Mouse (Mus musculus) forebrain, embryonic 16.5 days (tissue): ENCODE measurements around the gene Stim2. TPM values are rescaled to one million over a fixed set of nuclear protein-coding genes. Genes with fewer than 3 reads are reported as not detected.

Experiments used
- ATAC-seq: fragments of 200-750 bp; cut with Nextera tagmentation; 2 replicates; pipeline ENCODE4 v1.8.0; 2017; ENCODE audit warnings: mild to moderate bottlenecking, moderate library complexity
- H3K27ac ChIP-seq: fragments of 300-500 bp; sonication (generic); 2 replicates; pipeline ENCODE4 v1.5.1; 2014; ENCODE audit warnings: low read length, control low read depth
- H3K27me3 ChIP-seq: fragments of 300-500 bp; sonication (generic); replicated peaks from 2 replicates; pipeline ENCODE4 v1.6.1; 2014; ENCODE audit warnings: low read length; ENCODE audit not compliant: control insufficient read depth, insufficient read depth
- H3K36me3 ChIP-seq: fragments of 300-500 bp; sonication (generic); 2 replicates; pipeline ENCODE4 v1.6.1; 2014; ENCODE audit not compliant: control insufficient read depth, insufficient read depth
- H3K4me1 ChIP-seq: fragments of 300-500 bp; sonication (generic); replicated peaks from 2 replicates; pipeline ENCODE4 v1.6.1; 2014; ENCODE audit warnings: low read length; ENCODE audit not compliant: control insufficient read depth, insufficient read depth
- H3K4me2 ChIP-seq: fragments of 300-500 bp; sonication (generic); 2 replicates; pipeline ENCODE4 v1.6.1; 2014; ENCODE audit warnings: mild to moderate bottlenecking, low read length, control low read depth
- H3K4me3 ChIP-seq: fragments of 300-500 bp; sonication (generic); replicated peaks from 2 replicates; pipeline ENCODE4 v1.5.1; 2014; ENCODE audit warnings: mild to moderate bottlenecking, low read length, control low read depth
- H3K9ac ChIP-seq: fragments of 300-500 bp; sonication (generic); replicated peaks from 2 replicates; pipeline ENCODE4 v1.6.1; 2014; ENCODE audit warnings: low read depth, low read length, control low read depth
- H3K9me3 ChIP-seq: fragments of 300-500 bp; sonication (generic); 2 replicates; pipeline ENCODE4 v1.6.1; 2016; ENCODE audit warnings: low read length; ENCODE audit not compliant: control insufficient read depth
- WGBS: fragments of 180-500 bp; shearing (Covaris S2); extraction: QIAGEN DNeasy Blood & Tissue Kit; methylation state at CpG from one replicate; pipeline ENCODE4 v1.1.7; 2014; 5-methylcytosine and 5-hydroxymethylcytosine counted together
- polyA plus RNA-seq: library from polyadenylated mRNA; unstranded; fragments of >200 nt; fragmentation: Nextera tagmentation; extraction: Ambion mirVana; gene quantifications from 2 replicates; pipeline ENCODE4 v1.2.1, GENCODE M21; 2015

Gene Stim2
- polyA plus RNA-seq = 23.2 and 36.1 TPM in 2 replicates

DNA sequence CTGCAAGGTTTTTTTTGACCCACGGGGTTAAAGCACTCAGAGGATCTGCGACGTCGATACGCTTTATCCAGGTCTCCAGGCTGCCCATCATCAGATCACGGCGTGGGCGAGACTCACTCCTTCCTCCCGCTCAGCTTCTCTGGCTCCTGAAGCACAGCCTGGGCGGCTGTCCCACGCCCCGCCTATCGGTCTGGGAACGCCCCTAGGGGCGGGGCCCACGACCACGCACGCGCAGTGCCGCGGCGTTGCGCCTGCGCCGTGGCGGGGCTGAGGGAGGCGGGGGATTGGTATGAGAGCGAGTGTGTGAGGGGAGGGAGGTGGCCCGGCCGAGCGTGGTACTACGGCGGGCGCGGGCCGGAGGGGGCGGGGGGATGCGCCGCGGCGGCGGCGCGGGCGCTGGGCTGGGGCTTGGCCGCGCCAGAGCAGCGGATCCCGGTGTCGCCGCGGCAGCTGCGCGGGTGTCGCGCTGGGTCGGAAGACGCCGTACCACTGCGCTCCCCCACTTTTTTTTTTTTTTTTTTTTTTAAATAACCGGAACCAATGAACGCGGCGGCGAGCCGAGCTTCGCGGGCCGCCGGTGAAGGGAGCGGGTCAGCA lies at the start of gene Stim2:
Stim2 (plus strand) TSS at position 354 of the 597 bp plus-strand sequence.
- Histone ChIP-seq H3K9me3 (no peaks in the 10 kb centered on the region), H3K36me3 (no peaks in the 10 kb centered on the region)

GRCm38 (mm10) chr5:53948606-53949266 lies 49.6 kb upstream of the Stim2 start:
- no peak overlapping the region for H3K4me2 ChIP-seq
- no peaks in the 10 kb centered on the region for H3K9me3 ChIP-seq
- H3K27ac ChIP-seq = no peak overlapping the region
- no peak overlapping the region for H3K9ac ChIP-seq
- no peak overlapping the region for H3K4me3 ChIP-seq
- 88% methylated on average over 8 of the region's 8 CpGs for WGBS
- H3K4me1 ChIP-seq = peaks cover 10% of the 10 kb centered on the region
- no peaks in the 10 kb centered on the region for H3K36me3 ChIP-seq
- no peak for ATAC-seq
- H3K27me3 ChIP-seq = no peaks in the 10 kb centered on the region

More for the DNA sequence above, at the start of gene Stim2:
- Histone ChIP-seq H3K4me1 (peaks cover 28% of the 10 kb centered on the region), H3K27me3 (no peaks in the 10 kb centered on the region), H3K4me3 (peak within 1 kb of the TSS; percentile 91), H3K9ac (peak within 1 kb of the TSS; percentile 84), H3K4me2 (peak within 1 kb of the TSS; percentile 89), H3K27ac (peak within 1 kb of the TSS; percentile 91)
- ATAC-seq = peak; percentile 94
- under 1% methylated on average over 61 of the region's 71 CpGs for WGBS

DNA sequence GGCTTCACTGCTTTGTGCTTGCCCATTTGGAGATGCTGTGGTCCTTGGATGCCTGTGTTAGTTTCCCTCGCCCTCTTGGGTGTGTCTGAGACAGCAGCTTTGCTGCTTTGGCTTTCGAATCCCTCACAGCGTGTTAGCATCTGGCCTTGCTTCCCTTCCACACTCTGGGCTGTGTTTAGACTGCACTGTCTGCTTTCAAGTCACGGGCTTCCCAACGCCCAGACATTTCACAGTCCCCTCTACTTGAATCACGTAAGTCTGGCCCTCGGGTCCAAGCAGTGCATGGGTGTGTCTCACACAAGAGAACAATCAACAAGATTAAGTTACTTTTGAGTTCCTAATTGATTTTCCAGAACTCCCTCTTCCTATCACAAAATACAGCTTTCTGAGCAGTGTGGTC lies 48.1 kb upstream of the Stim2 start:
- no peak overlapping the region for H3K9ac ChIP-seq
- H3K4me2 ChIP-seq = no peak overlapping the region
- H3K36me3 ChIP-seq = no peaks in the 10 kb centered on the region
- H3K27me3 ChIP-seq = no peaks in the 10 kb centered on the region
- ATAC-seq = no peak
- no peaks in the 10 kb centered on the region for H3K9me3 ChIP-seq
- 47% methylated on average over 7 of the region's 7 CpGs for WGBS
- peaks cover 10% of the 10 kb centered on the region for H3K4me1 ChIP-seq
- no peak overlapping the region for H3K4me3 ChIP-seq
- H3K27ac ChIP-seq = no peak overlapping the region

DNA sequence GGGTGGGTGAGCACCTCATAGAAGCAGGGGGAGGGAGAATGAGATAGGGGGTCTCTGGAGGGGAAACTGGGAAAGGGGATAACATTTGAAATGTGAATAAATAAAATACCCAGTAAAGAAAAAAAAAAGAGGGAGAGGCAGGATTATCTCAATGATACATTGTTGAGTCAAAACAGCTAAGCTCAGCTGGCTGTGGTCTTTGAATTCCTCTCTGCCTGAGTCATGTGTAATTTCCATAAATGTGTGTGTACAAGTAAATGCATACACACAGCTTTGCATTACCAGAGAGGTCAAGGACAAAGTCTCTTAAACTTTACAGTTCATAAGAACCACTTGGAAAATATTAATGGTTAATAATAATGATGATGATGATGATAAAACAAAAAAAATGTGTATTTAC lies 45.1 kb upstream of the Stim2 start:
- peaks cover 2% of the 10 kb centered on the region for H3K4me1 ChIP-seq
- no peaks in the 10 kb centered on the region for H3K9me3 ChIP-seq
- no peak overlapping the region for H3K27ac ChIP-seq
- H3K9ac ChIP-seq = no peak overlapping the region
- H3K27me3 ChIP-seq = no peaks in the 10 kb centered on the region
- no peak overlapping the region for H3K4me3 ChIP-seq
- ATAC-seq = no peak
- no peaks in the 10 kb centered on the region for H3K36me3 ChIP-seq
- no peak overlapping the region for H3K4me2 ChIP-seq

GRCm38 (mm10) chr5:53953797-53954196 lies 44.5 kb upstream of the Stim2 start:
- ATAC-seq = no peak
- Histone ChIP-seq H3K9ac (no peak overlapping the region), H3K27ac (no peak overlapping the region), H3K4me1 (no peaks in the 10 kb centered on the region), H3K4me3 (no peak overlapping the region), H3K9me3 (no peaks in the 10 kb centered on the region), H3K27me3 (no peaks in the 10 kb centered on the region), H3K36me3 (no peaks in the 10 kb centered on the region), H3K4me2 (no peak overlapping the region)
- 89% methylated on average over 2 of the region's 2 CpGs for WGBS

- no peaks in the 10 kb centered on the region for H3K36me3 ChIP-seq
- H3K27me3 ChIP-seq = no peaks in the 10 kb centered on the region
- ATAC-seq = no peak
- 90% methylated on average over 2 of the region's 2 CpGs for WGBS
- H3K9me3 ChIP-seq = no peaks in the 10 kb centered on the region
- H3K4me2 ChIP-seq = no peak overlapping the region
- H3K4me3 ChIP-seq = no peak overlapping the region
- H3K27ac ChIP-seq = no peak overlapping the region
- no peaks in the 10 kb centered on the region for H3K4me1 ChIP-seq
- H3K9ac ChIP-seq = no peak overlapping the region
These were observed 42.3 kb upstream of the Stim2 start for GRCm38 (mm10) chr5:53955966-53956365.

GRCm38 (mm10) chr5:53956396-53957314 lies 41.6 kb upstream of the Stim2 start:
- no peak for ATAC-seq
- 84% methylated on average over 19 of the region's 19 CpGs for WGBS
- H3K4me3 ChIP-seq = no peak overlapping the region

DNA sequence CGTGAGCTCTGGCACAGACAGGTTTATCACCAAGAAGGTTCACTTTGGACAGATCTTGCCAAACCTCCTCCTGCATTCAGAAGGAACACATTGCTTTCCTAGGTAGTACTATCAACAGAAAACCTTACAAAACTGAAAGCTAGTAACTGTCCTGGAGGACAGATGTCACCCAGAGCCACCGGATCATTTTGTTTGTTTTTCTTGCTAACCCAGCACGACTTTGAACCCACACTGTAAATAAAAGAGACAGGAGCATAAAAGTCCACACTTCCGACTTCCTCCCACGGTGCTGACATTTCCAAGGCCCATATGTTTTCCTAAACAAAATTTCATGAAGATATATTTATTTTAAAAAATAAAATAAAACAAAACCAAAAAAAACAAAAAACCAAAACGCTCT lies 41.0 kb upstream of the Stim2 start:
- Histone ChIP-seq H3K36me3 (no peaks in the 10 kb centered on the region), H3K9ac (no peak overlapping the region), H3K9me3 (no peaks in the 10 kb centered on the region), H3K4me3 (no peak overlapping the region), H3K4me2 (no peak overlapping the region), H3K27me3 (no peaks in the 10 kb centered on the region), H3K4me1 (0 out of 2 replicates have a peak, but pooled peaks cover 5% of the 10 kb centered on the region), H3K27ac (no peak overlapping the region)
- ATAC-seq = no peak
- WGBS = 88% methylated on average over 6 of the region's 6 CpGs

More at GRCm38 (mm10) chr5:53956396-53957314, 41.6 kb upstream of the Stim2 start:
- no peaks in the 10 kb centered on the region for H3K36me3 ChIP-seq
- no peaks in the 10 kb centered on the region for H3K9me3 ChIP-seq
- no peak overlapping the region for H3K4me2 ChIP-seq
- H3K27ac ChIP-seq = no peak overlapping the region
- no peaks in the 10 kb centered on the region for H3K27me3 ChIP-seq
- H3K9ac ChIP-seq = no peak overlapping the region
- no peaks in the 10 kb centered on the region for H3K4me1 ChIP-seq

GRCm38 (mm10) chr5:53961229-53961628 lies 37.1 kb upstream of the Stim2 start:
- ATAC-seq = no peak
- H3K27ac ChIP-seq = no peak overlapping the region
- H3K4me2 ChIP-seq = no peak overlapping the region
- H3K4me1 ChIP-seq = 0 out of 2 replicates have a peak, but pooled peaks cover 5% of the 10 kb centered on the region
- H3K4me3 ChIP-seq = no peak overlapping the region
- WGBS = 77% methylated on average over 5 of the region's 5 CpGs
- no peak overlapping the region for H3K9ac ChIP-seq
- no peaks in the 10 kb centered on the region for H3K36me3 ChIP-seq
- no peaks in the 10 kb centered on the region for H3K9me3 ChIP-seq
- no peaks in the 10 kb centered on the region for H3K27me3 ChIP-seq
